Mouse (Mus musculus) frontal cortex, postnatal 10 days (tissue): ENCODE data around the gene Trit1.
"Not testable (repeated sequence)": the region's sequence is repeated elsewhere in the genome, so short reads cannot be mapped to it uniquely, and the experiment has no call there.

Source experiments
- DNase-seq, 2 experiments: peaks; one replicate each; pipeline ENCODE4 v3.0.0; 2022; ENCODE audit warnings: low spot score in 2 of 2, mixed read lengths in 1 of 2

Trit1 gene

DNA sequence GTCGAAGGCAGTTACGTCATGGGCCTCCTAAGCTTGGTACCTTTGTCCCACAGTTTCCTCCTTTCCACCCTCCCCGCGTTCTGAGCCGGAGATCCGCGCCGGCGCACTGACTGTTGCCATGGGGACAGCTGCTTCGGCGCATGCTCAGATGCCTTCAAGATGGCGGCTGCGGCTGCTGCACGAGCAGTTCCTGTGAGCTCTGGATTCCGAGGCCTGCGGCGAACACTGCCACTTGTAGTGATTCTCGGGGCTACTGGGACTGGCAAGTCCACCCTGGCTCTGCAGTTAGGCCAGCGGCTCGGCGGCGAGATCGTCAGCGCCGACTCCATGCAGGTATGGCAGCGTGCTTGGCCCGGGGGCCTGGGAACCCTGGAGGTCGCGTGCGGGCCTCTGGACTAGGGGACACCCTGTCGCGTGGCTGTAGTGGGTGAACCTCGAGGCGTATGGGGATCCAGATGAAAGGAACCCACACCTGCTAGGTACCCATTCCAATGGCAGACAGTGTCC lies at the start of gene Trit1:
Trit1 (plus strand) TSS at position 147 of the 507 bp plus-strand sequence.
- peak; percentile 90 to 94 for DNase-seq

DNA sequence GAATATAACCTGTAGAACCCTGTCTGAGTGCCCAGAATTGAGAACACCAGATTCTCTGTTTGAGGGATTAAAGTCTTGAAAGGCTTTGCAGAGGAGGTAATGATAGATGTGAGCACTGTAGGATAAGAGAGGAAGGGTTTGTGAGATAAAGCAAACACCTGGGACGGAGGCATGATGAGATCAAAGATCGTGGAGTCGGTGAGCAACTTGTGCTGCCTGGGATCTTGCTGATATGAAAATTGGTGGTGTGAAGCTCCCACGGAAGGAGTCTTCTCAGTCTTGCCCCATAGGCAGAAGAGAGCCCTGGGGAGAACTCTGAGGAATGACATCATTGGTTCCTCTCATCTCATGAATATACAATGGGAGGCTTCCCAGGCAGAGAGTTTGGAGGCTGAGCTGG lies 48.3 kb upstream of the Trit1 start:
- DNase-seq = no peak

DNA sequence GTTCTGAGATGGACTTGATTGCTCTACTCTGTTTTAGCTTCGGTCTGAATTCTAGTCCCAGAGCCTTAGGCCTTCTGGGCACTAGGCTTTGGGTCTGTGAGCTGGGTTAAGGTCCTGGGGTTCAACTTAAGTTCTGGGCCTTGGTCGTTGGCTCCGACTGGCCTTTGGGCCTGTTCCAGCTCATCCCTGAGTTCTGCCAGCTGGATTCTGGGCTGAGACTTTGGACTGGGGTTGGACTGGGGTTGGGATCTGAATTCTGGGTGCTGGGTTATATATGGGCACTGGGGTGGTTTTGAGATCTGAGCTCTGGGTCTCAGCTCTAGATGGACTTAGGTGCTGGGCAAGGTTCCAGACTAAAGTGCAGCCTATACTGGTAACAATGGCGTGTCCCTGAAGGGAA lies 45.2 kb upstream of the Trit1 start:
- DNase-seq = no peak

DNA sequence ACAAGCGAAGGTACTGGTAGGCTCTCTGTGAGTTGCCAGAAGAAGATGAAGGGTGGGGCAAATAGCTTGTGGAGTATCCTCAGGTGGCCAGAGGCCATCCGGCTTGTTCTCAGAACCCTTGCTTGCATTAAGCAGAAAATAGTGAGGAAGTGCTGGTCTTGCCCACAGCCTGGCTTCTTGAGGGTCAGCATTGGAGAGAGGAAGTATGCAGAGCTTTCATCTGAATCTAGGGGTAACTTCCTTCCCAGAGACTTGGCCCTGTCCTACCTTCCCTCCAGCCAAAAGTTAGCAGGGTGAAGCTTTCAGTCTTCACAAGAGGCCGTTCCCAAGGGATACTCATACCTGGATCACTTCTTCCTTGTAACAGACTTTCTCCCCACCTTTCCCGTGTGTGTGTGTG lies 44.8 kb upstream of the Trit1 start:
- no peak for DNase-seq

DNA sequence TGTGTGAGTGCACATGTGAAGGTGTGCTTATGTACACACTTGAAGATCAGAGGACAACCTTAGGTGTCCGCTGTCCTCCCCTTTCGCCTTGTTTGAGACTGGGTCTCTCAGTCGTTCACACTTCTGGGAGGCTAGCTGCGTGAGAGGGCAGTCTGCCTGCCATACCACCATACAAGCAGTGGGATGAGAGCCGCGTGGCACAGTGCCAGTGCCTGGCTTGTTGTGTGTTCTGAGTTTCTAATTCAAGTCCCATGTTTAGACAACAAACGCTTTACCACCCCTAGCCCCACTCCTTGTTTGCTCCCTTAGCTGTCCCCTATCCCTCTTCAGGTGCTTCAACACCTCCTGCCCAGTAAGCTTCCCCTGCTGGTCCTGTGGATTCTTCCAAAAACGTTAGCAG lies 44.3 kb upstream of the Trit1 start:
- DNase-seq = no peak

DNA sequence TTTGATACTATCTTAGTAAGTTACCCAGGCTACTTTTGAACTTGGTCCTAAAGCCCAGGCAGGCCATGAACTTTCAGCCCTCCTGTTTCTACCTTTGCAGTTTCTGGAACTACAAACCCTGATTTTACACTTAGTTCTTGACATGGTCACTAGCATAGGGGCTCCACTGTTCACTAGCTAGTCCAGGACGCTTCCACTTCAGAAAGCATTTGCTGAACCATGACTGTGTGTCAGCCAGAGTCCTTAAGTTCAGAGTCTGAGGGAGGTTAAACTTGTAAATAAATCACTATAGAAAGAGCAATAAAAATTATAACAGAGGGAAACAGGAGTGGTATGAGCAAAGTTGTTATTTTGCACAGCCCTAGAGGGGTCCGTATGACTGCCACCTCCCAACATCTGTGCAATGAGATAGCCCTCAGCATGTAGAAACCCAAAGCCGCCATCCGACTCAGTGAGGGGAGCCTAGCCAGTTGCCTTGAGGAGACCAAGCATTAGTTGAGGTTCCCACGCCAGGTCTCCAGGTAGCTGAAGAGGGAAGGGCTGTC lies 41.3 kb upstream of the Trit1 start:
- DNase-seq = no peak

DNA sequence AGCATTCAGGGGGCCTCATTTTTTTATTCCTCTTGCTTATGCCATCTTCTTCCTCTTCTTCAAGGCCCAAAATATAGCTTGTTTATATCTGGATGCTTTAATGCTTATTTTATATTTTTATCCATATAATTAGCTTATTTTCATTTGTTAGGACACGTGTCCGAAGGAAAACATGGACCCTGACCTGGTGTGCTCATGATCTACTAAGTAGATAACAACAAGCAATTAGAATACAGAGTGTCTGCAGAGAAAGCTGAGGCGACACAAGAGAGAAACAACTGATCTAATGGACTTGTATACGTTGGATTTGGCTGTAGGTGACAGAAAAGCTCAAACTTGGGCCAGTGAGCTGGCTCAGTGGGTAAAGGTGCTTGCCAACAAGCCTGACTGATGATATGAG lies 39.5 kb upstream of the Trit1 start:
- DNase-seq = no peak

DNA sequence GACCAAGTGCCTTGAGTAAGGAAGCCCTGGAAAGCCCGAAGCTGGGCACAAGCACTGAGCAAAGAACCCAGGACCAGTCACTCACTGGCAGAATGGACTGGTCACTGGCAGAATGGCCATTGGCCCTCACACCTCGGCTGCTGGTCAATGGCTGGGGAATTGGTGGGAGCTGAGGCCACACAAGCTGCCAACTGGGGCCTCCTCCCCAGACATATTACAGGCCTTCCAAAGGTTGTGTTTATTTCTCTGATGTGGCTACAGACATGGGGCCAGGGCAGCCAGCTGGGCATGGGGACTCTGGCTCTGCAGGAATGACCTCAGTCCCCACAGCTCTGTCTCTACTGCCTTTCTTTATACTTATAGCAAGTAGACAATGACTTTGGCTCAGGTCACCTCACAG lies 37.5 kb upstream of the Trit1 start:
- DNase-seq = no peak

DNA sequence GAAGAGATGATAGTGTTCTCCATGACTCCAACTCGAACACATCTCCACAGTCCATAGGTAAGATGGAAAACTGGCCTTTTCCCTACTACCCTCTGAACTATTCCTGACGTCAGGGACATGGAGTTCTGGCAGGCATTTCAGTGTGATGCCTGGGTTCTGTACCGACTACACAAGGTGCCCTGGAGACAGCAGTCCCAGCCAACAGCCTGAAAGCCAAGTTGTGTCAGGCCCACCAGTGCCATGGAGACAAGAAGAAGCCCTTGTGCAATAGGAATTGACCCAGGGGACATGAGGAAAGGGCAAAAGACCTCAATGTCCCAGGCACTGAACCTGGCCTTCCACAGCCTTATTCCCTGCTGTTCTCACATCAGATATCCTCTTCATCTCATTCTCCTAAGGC lies 36.6 kb upstream of the Trit1 start:
- DNase-seq = no peak

DNA sequence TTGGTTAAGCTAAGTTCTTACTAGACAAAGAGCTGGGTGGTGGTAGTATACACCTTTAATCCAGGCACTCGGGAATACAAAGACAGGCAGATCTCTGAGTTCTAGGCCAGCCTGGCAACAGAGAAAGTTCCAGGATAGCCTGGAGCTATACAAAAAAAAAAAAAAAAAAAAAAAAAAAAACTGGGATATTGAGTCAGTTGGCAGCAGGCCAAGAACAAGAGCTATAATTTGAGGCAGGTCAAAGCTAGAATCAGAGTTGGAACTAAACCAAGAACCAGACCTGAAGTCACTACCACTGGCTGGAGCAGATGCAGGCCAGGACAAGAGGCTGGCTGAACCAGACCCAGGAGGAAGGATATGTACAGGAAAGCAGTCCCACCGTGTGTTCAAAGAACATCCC lies 35.7 kb upstream of the Trit1 start:
- no peak for DNase-seq

DNA sequence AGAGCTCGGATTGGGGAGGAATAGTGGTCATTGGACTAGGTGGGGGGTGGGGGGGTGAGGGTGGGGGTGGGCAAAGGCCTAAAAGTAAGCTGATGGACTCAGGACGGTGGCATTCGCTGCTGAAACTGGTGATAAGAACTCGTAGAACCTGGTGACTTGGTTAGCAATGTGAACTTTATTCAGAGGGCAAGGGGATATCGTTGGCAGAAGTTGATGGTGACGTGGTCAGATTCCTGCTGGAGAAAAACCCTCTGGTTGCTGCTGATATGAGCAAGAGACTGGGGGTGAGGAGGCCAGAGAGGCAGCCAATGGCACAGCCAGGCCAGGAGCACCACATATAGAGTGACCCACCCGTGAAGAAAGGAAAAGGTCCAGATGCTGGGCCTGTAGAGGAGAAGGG lies 35.2 kb upstream of the Trit1 start:
- no peak for DNase-seq

DNA sequence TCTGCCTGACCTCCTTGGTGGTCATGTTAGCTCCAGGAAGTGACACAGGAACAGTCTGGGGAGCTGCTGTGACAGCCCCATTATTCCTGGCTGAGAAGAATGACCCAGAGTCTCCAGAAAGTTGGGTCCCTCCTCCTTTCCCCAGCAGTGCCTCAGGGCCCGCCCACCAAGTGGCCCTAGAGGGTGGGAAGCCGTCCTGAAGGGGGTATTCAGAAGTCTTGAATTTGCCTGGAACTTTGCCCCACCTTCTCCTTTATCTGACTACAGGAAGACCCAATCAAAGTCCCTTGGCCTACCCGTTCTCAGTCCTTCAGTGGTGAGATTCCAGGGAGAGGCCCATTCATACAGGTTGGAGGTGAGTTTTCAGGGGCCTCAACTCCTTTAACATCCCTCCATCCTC lies 34.5 kb upstream of the Trit1 start:
- no peak for DNase-seq

DNA sequence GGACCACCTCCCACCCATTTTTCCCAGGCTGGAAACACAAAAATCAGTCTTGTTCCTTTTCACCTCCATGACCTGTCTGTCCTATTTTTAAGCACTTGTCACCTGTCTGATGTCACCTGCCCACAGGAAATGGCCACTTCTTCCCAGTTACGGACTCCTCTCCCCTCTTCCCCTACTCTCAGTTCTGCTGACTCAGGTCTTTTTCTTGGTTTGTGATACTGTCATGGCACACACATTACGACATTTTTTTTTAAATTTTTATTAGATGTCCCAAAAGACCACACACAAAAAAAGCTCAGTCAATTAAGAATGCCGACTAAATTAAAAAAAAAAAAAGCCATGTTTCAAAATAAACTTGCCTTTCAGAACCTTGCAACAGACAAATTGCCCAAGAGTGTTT lies 33.9 kb upstream of the Trit1 start:
- no peak for DNase-seq

DNA sequence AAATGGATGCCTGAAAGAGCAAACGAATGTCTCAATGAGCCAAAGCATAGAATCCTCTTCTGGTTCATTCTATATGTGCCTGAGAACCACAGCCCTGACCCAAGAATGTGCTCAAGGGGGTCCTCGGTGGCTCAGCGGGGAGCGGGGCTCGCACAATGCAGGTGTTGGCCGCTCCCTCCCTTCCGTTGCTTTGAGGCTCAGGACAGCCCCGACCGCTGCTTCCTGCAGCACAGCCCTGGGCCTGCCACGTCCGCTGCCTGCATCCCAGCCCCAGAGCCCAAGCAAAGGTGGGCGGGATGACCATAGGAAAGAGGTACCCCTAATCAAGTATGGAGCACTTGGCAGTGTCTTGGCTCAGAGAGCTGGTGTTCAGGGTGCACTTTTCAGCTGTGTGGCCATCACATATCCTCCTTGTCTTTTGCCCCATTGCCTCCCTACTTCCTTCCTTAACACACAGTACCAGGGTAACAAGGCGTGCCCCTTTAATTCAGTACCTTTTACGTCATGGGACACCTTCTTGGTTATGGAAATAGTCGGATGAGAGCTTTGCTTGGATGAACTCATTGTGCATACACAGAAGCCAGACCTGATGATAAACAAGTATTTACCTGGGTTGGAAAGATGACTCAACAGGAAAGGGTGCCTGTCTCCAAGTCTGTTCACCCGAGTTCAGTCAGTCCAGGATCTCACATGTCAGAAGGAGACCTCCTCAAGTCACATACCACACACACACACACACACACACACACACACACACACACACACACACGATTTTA lies 32.7 kb upstream of the Trit1 start:
- DNase-seq = no peak

DNA sequence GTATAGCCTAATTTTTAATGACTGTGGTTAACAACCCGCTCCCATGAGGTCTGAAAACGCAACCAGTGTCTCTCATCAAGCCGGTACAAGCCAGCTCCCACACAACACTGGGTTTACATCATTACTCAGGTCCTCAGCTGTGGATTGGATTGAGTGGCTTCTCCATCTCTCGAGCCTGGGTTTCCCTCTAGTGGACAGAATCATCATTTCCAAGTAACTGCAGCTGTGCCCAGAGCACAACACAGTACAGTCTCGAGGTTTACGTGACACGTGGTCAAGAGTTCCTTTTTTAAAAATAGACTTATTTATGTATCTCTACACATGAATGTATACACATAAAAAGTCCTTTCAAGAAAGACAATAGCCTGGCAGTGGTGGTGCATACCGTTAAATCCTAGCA lies 31.3 kb upstream of the Trit1 start:
- peak; percentile 46 to 64 for DNase-seq

DNA sequence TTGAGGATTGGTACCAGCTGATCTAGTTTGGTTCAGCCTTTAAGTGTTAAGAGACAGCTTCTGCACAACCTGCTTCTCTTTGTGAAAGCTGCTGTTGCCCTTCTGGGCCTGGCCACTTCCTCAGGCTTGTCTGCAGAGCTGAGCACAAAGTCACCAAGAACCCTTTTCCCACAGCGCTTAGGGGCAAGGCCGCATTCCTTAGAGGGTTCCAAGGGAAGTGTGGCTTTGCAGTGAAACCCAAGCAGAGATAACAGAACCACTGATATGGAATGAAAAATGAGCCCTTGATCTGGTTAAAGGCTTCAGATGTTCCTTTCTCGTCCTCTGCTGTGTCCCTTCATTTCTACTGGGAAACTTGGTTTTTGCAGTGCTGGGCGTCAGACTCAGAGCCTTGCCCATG lies 29.0 kb upstream of the Trit1 start:
- no peak for DNase-seq

DNA sequence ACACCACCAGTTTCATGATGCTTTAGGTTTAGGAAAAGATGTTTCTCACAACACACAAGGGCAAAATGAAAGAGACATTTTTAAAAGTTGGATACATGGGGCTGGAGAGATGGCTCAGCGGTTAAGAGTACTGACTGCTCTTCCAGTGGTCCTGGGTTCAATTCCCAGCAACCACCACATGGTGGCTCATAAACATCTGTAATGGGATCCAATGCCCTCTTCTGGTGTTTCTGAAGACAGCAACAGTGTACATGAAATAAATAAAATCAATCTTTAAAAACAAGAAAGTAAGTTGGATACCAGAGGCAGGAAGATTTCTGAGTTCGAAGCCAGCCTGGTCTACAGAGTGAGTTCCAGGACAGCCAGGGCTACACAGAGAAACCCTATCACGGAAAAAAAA lies 28.4 kb upstream of the Trit1 start:
- not testable (repeated sequence) for DNase-seq

DNA sequence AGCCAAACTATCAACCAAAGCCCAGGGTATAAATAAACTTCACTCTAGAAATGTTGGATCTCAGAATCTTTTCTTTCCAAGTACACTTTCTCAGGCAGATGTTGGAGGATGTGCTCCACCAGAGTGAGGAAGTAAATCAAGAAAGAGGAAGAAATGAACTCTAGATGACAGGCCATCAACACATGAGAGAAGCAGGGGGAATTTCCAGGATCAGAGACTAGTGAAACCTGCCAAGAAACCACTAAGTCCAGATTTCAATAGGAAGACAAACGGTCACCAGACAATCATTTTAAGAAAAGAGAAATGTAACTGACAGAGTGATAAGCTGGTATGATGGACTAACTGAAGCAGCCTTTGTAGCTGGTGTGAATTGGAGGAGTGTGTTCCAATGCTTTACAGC lies 25.2 kb upstream of the Trit1 start:
- DNase-seq = no peak

DNA sequence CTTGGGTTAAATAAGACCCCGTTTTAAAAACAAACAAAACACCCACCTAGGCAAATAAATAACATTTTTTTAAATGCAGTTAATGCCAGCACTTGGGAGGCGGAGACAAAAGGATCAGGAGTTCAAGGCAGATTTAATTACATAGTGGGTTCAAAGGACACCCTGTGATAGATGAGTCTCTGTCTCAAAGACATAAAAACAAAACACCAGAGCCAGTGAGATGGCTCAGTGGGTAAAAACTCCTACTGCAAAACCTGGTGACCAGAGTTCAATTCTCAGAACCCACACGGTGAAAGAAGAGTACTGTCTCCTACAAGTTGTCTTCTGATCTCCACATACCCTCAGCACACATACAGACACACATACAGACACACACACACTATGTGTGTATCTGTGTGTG lies 24.1 kb upstream of the Trit1 start:
- no peak for DNase-seq

DNA sequence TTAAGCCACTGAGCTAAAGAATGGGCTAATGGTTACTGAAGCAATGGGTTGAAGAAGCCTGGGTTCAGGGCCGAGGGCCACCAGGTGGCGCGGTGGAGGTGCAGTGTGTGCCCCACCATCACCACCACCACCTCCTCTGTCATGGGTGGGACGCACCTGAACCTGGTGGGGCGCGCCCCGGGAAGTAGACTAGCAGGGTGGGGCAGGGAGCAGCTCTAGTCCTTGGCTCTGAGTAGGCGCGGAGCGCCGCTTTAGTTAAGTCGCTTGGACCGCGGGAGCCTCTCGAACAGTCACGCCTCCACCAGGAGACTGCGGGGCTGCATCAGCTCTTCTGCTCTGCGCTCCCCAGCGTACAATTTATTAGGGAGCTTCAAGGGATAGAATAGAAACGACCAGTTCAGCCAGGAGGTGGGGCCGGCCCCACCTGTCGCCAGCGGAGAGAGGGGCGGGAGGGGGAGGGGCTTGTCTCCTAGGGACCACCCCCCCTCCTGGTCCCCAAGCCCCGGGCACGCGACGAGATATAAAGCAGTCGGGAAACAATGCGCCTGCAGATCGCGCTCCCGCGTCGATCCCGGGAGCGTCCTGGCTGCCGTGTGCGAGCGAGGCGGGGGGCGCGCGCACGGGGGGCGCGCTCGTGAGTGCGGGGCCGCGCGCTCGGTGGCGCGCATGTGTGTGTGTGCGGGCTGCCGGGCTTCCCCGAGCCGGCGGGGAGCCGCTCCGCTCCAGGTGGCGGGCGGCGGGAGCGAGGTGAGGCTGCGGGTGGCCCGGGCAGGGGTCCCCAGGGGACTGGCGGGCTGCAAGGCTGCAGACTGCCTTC lies 20.8 kb upstream of the Trit1 start, which contains the start of gene Mycl:
Mycl (plus strand) TSS at position 249 of the 817 bp plus-strand sequence.
- DNase-seq = peak; percentile 77 to 86

DNA sequence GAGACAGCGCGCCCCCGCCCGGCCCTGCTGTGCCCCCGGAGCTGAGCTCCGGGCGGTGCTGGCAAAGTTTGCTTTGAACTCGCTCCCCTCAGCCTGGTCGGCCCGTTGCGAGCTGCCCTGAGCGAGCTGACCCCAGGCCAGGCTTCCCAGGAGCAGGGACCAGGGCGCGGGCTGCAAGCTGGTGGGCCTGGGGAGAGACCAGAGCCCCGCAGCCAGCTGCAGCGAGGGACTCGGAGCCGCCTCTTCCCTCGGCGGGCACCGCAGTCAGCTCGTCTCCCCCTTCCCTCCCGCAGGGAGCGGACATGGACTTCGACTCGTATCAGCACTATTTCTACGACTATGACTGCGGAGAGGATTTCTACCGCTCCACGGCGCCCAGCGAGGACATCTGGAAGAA lies 20.2 kb upstream of the Trit1 start:
- DNase-seq = no peak

DNA sequence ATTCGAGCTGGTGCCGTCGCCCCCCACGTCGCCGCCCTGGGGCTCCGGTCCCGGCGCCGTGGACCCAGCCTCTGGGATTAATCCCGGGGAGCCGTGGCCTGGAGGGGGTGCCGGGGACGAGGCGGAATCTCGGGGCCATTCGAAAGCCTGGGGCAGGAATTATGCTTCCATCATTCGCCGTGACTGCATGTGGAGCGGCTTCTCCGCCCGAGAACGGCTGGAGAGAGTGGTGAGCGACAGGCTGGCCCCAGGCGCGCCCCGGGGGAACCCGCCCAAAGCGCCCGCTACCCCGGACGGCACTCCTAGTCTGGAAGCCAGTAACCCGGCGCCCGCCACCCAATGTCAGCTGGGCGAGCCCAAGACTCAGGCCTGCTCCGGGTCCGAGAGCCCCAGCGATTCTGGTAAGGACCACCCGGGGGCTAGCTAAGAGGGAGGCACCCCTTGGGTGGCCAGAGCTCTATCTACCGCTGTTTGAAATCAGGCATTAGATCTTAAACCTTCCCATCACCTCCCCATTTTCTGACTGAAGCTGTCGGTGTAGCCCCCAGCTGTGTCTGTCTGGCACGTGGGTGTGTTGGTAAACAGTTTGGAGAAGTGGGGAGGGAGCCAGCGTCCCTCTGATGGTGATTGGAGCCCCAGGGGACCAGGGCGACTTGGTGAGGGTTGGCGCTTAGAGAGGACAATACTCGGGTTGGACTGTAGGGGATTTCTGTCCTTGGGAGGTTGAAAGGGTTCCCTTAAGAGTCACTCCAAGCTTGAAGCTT lies 19.6 kb upstream of the Trit1 start:
- DNase-seq = no peak
